Mouse (Mus musculus) heart, adult 8-10 months (tissue): Measurements from ENCODE around the gene Hoxc9. TPM values are rescaled to one million over a fixed set of nuclear protein-coding genes. Genes with fewer than 3 reads are reported as not detected.

Source experiments
- DNase-seq: peaks from one replicate; pipeline ENCODE4 v3.0.0; 2022; ENCODE audit warnings: low spot score
- total RNA-seq, 4 experiments: library from RNA; stranded (reverse); gene quantifications; 2 replicates each; pipeline ENCODE4 v1.2.4; 2022

Gene Hoxc9
- total RNA-seq, 4 experiments from 2014 or later: not detected

DNA sequence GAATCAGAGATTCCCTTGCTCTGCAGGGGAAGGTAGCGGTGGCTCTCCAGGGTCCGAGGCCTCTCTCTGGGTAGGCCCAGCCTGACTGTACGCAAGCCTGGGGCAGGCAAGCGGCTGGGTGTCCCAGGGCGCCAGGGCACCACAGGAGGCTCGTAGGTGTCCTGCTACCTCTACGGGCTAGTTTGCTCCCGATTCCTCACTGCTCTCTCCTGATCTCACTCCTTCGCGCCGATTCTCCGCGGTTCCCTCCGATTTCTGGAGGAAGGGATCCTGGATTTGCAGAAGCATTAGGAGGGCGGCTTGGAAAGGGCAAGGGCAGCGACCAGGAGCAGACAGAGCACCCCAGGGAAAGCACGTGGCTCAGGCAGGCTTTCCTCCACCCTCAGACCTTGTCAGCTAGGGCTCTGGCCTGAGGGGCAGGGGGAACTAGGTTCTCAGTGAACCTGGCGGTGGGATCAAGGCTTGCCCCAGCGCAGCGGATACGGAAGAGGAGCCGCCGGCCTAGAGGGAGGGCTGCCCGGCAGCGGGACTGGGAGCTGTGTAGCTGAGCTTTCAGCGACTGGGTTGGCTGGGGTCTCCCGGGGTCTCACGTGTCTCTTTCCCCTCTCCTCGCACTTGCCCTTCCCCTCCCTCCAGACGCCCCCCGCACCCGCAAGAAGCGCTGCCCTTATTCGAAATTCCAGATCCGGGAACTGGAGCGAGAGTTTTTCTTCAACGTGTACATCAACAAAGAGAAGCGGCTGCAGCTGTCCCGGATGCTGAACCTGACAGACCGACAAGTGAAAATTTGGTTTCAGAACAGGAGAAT, 20.2 kb upstream of the Hoxc9 start:
- no peak for DNase-seq

DNA sequence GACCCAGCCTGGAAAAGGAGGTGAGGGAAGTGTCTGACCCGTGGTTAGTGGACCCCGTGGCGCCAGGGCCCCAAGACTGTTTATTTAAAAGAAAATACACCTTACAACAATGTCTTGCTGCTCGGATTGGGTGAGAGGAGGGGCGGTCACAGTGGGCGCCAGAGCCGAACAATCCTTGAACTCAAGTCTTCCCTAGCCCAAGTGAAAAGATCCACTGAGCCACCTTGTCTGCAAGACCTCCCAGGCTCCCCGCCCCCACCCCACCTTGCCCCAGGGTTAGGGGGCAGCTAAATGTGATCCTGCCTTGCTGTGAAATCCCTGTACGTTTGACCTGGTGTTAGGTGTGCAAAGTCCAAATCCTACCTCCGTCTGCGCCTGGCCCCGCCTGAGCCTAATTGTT, 19.3 kb upstream of the Hoxc9 start:
- DNase-seq: no peak

DNA sequence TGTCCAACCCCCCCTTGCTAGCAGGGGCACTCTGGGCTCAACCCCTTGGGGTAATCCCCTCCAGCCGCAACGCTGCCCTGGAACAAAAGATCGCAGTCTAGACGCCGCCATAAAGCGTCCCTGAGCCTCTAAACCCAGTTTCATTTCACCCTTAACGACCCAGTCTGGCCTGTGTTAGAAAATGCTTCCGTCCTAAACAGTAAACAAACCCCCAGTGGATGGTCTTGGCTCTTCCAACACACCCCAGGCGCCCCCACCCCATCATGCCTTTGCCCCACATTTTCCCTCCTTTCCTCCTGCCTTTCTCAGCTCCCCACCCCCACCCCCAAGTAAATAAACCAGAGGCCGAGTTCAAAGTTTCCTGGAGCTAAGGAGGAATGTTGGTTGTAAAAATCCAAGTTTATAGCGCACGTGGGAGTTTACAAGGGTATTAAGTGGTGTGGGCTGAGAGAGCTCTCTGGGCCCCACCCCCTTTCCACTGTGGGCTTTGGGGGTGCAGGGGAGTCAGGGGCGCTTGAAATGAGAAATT, 16.5 kb upstream of the Hoxc9 start:
- no peak for DNase-seq

DNA sequence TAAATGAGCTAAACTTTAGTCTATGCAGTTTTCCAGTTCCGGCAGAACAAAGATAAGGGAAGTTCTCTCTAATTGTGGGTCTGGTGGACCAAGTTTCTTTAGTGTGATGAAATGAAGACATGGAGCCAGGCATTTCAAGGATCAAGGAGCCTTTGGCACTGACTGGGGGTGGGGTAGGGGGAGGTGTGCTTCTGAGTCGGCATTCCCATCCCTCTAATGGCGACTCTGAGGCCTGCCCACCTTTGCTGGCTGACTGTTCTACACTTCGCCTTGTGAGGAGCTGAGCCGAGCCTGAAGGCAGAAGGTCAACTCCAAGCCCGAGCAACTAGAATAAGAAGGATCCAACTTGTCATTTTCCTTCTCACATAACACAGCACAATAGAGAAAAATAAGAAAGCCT, 14.5 kb upstream of the Hoxc9 start:
- DNase-seq: no peak

DNA sequence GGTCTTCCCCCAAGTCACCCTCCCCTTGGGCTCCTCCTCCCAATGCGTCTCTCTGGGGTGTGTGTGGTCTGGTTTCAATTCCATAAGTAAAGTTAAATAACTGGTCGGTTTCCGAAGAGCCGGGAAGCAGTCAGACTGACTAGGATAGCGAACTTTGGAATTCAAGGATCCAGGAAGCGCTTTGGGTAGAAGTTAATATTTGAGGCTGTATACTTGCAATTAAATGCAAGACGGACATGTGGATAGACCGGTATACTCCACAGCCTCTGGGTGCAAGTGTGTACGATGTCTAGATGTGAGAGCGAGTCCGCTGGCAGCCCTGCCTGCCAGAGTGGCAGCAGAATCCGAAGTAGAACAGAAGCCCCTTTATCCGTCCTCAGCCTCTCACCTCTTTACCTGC, 13.7 kb upstream of the Hoxc9 start:
- no peak for DNase-seq

DNA sequence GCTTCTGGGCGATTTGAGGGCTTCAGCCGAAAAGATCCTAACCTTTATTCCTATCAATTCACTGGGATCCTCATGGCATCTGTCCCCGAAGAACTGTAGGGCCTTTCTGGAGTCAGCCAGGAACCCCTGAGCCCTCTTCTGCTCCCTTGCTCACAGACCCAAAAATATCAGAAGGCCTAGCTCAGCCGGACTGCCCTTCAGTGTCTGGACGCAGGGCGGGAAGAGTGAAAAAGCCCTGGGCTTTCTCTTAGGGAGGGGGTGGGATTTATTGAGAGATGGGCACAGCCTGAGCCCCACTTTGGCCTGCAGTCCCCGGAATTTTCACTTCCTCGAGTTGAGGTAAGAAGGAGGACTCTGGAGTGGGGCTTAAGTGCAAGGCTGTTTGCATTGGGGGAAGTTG, 13.0 kb upstream of the Hoxc9 start:
- no peak for DNase-seq

DNA sequence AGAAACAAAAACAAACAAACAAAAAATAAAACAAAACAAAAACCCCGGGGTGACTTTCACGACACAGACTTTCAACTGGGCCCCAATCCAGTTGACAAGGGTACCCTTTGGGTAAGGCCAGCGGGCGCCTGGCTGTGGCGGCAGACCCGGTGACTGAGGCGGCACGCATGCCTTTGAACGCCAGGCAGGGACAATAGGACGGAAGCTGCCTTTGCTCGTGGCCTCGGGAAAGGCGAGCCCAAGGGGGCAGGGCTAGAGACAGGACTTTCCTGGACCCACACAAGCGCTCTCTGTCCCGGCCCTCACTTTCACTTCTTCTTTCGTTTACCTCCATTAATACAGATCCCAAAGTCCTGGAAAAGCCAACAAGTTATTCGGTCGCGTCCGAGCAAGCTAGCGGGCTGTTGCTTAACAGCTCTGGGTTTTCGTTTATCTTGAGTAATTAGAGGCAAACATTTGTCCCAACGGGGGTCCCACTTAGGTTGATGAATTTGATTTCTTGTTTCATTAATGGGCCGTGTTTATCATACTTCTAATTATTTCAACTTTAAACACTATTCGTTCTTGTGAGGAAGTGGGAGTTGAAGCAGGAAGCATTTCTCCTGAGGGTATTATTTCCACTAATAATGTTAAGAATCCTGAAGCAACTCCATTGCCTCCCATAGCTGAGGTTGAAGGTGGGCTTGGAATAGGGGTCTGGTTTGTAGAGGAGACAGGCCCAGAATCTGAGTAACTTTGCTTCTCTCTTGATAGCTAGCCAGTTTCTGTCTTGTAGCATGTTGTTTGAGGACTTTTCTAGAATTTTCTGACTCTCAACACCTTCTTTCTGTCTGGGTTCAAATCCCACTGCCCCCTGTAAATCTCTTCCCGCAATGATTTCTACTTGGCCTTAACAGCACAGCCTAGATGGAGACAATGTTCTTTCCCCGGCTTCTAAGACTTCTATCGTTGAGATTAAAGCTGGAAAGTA, 12.3 kb upstream of the Hoxc9 start:
- DNase-seq: no peak

DNA sequence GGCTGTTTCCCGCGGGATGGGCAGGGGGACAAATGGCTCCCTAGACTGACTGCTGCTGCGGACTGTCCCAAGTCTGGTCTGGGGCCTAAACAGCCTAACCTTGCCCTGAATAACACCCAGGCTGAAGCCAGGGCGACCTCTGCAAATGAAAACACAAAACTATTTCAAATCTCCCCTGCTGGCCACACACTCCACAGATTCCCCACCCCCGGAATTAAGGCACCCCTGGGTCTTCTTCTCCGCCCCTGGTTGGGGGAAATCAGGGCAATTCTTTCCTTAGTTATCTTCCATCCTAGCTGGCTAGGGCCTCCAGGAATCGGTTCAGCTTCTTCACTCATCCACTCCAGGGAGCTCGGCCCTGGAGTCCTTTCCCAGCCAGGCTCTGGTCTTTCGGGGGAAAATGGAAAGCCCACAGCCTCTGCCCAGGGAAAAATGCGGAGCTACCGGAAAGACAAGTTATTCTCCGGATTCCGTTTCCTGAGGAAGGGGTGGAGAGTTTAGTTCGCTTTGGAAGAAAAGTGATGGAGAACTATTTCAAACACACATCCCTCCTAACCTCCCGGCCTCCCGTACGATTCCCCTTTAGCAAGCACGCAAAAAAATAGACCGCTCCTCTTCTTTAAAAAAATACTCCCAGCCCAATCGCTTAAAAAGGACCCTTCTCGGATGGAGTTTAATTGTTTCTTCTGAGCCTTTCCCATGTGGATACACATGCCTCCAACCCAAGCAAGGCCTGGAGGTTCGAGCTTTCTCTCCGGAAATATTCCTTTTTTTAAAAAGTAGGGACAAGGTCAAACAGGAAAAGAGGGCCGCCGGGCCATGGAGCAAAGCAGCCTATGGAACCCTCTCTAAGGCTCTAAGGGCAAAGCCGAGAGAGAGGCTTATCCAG, 11.0 kb upstream of the Hoxc9 start:
- no peak for DNase-seq

DNA sequence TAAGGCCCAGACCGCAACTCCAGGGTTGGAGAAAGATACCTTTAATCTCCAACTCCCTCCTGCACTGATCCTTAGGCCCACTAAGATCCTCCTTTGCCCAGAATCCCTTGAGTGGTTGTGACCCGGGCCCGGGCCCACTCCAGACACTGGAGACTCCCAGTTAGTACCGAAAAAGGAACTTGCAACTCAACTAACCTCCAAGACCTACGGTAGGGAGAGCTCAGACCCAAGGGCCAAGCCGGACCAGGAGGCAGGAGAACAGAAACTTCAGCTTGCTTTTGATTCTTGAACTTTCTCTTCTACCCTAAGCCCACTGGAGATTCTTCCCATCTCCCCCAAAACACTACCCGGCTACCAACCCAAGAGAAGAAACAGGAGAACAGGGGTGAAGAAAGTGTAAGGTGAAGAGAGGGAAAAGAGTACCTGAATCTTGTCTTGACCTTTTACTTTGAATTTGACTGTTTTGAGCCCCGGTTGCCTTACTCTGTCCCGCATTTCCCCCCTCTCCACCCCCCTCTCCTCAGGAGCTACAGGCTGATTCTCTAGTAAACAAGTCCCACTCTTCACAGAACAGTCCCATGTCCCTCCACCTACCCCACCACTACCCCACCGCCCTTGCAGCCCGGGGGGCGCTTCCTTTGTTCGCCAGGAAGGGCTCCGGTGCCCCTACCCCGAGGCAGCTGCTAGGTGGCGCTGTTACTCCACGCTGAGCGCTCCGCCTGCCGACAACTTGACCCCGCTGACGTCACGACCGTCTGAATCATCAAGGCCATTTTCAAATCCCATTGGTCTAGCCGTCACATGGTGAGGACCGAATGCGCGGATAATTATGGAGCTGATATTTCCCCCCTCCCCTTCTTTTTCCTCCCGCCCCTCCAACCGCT, 10.1 kb upstream of the Hoxc9 start:
- no peak for DNase-seq

DNA sequence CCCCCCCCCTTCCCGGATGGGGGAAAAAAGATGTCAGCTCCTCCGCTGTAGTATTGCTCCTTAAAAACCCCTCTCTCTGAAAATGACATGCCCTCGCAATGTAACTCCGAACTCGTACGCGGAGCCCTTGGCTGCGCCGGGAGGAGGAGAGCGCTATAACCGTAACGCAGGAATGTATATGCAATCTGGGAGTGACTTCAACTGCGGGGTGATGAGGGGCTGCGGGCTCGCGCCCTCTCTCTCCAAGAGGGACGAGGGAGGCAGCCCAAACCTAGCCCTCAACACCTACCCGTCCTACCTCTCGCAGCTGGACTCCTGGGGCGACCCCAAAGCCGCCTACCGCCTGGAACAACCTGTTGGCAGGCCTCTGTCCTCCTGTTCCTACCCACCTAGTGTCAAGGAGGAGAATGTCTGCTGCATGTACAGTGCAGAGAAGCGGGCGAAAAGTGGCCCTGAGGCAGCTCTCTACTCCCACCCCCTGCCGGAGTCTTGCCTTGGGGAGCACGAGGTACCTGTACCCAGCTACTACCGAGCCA, 9.4 kb upstream of the Hoxc9 start, which contains the start of gene Hoxc10:
Hoxc10 (plus strand) TSS at position 21 of the 536 bp plus-strand sequence.
- no peak for DNase-seq

DNA sequence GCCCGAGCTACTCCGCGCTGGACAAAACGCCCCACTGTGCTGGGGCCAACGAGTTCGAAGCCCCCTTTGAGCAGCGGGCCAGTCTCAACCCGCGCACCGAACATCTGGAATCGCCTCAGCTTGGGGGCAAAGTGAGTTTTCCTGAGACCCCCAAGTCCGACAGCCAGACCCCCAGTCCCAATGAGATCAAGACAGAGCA, 9.0 kb upstream of the Hoxc9 start, which contains the start of gene Hoxc5:
Hoxc5 (plus strand) TSS at position 132 of the 199 bp plus-strand sequence.
- no peak for DNase-seq

DNA sequence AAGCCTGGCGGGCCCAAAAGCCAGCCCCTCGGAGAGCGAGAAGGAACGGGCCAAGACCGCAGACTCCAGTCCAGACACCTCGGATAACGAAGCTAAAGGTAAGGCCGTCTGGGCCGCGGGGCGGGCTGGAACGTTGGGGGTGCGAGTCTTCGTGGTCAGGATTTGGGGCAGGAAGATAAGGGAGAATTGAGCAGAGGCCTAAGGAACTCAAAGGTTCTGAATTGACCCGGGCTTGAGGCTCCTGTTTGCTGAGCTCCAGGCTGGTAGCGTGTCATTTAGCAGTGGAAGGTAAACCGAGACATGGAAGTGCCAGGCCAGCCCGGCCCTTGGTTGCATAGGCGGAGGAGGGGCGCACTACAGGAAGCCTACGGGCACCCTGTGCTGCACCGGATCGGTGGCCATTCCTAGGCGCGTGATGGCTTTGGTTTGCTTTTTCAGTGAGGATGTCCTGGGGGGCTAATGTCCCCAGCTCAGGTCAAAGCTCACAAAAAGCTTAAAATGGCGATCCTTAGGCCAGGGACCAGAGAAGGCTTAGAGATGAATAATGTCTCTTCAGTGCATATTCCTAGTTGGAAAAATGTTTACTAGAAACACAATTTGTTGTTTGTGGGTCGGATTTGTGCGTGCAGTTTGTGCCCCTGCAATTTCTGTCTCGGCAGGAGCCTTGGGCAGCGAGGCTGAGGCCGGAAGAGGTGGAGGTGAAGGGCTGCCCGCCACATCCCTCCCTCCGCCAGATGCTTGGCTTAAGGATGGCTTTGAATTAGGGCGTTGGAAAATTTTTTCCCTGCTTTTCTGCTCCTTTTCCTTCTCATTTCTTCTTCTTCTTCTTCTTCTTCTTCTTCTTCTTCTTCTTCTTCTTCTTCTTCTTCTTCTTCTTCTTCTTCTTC, 8.5 kb upstream of the Hoxc9 start:
- DNase-seq: no peak

DNA sequence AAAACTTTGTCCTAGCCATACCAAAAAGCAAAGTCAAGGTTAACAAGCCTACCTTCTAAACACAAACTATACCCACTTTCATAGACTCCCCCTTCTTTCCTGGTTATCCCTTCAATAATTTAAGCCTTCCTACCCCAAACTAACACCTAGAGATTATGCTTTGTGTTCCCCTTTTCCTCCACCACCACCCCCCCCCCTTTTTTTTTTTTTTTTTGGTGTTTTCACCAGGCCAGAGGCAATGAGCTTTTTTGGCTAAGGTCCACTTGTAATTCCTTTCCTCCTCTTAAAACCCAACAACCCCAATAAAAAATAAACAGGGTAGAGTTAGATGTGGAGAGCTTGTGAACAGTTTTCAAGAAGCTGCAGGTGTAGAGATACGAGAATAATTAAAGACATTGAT, 6.9 kb upstream of the Hoxc9 start:
- no peak for DNase-seq

DNA sequence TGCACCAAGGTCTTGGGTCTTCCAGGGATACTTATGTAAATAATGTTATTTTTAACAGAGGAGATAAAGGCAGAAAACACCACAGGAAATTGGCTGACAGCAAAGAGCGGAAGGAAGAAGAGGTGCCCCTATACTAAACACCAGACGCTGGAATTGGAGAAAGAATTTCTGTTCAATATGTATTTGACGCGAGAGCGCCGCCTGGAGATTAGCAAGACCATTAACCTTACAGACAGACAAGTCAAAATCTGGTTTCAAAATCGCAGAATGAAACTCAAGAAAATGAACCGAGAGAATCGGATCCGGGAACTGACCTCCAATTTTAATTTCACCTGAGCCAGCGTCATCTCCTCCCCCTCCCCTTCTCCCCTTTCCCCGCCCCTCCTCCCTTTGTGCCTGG, 5.5 kb upstream of the Hoxc9 start:
- no peak for DNase-seq

DNA sequence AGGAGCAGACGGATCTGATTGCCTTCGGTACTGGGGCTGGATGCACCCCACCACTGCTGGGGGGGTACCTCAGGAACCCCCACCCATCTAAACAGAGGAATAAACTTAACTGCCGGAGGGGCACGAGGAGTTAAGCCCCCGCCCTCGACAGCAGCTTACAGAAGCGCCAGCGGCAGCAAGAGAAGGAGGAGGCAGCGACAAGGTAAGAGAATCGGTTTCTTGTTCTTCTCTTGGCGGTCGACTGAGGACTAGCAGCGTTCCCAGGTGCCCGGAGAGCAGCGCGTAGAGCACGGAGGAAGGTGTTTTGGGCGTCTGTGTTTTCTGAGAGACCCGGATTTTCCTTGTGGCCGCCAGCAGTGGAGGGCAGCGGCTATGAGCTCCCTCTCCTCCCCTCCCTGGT, 4.0 kb upstream of the Hoxc9 start:
- no peak for DNase-seq

DNA sequence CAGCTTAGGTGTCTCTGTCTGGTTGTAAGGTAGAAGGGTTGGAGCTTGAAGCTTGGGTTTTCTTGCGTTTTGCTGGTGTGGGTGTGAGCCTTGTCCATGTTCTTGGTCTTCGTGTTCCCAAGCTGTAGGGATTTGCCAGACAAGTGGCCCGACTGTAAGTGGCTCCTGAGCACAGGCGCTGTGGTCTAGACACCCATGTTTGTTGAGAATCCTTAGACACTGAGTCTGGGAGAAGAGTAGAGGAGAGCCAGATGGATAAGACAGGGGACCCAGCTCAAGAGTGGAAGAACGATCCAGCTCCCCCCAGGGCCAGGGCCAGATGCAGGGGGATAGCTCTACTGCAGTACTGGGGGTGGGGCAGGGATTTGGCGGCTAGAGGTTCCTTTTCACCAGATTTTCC, 3.5 kb upstream of the Hoxc9 start:
- no peak for DNase-seq

DNA sequence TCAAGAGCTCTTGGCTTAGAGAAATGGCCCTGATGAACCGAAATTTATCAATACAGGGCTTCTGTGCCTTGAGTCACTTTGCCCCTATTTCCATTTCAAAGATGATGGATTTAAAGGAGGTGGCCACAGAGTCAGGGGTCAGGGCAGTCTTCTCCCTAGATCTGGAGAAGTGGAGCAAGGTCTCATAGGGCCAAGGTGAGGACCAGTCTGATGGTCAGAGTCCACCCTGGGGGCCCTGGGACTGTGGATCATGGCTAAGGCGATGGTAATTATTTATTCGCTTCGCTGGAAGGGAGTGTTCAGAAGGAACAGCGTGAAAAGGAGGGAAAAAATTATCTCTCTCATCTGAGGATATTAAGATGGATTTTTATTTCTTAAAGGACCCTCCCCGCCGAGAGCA, 1.2 kb upstream of the Hoxc9 start:
- DNase-seq: no peak

DNA sequence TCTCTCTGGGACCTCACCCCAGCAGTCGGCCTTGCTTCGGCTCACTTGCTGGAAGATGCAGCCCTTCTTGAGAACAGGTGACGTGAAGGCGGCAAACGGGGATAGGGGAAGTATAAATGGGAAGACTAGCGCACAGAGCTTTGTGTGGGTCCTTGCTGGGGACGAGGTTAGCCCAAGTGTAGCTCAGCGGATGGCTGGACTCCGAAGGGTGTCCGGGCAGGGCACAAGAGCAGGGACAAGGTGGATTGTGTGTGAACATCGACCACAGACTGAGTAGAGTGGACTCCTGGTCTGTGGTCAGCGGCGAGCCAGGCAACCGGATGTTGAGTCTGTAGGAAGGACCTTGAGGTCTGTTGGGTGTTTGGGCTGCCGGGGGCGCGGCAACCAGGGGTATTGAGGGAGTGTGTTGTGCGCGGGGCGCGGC, 539 bp upstream of the Hoxc9 start:
- no peak for DNase-seq

DNA sequence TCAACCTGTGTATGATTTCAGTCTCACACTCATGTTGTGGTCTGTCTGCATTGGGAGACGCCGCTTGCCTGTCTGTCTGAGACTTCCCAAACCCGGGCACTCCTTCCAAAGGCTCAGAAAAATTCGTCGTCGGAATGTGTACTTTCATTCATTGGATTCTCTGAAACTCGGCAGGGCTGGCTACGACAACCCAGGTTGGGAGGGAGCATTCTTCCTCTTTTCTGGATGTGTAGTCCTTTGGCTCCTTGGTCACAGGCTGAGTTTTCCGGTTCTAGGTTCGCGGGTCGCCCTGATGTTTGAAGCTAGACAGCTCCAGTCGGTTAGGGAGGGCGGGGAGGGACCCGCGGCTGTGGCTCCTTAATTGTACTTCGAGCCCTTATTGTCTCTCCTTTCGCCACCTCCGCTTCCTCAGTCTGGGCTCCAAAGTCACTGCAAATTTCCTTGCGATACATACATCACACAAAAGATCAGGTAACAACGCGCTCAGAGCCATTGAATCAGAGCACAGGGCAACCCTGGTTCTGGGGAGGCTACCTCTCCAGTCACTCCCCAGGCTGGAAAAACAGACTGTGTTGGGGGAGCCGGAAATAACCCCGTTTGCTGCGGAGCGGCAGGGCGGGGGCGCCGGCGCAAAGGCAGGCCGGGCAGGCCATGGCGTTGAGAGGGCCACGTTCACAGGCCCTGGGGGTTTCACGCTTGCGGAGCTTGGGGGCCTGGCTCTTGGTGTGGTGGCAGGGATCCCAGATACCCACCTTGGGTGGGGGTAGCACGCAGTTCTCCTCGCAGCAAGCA, 588 bp downstream of the Hoxc9 start:
- no peak for DNase-seq
